Mouse (Mus musculus): Measurements from ENCODE around the gene Senp7.
"Not testable (repeated sequence)": the region's sequence is repeated elsewhere in the genome, so short reads cannot be mapped to it uniquely, and the experiment has no call there.

Gene Senp7

GRCm38 (mm10) chr16:56048038-56048437 lies at the start of gene Senp7:
TSS of gene Senp7 (plus strand) at chr16:56048338.
- DNase-seq (ENCODE audit: low spot score in 2 of 2): not testable (repeated sequence)

DNA sequence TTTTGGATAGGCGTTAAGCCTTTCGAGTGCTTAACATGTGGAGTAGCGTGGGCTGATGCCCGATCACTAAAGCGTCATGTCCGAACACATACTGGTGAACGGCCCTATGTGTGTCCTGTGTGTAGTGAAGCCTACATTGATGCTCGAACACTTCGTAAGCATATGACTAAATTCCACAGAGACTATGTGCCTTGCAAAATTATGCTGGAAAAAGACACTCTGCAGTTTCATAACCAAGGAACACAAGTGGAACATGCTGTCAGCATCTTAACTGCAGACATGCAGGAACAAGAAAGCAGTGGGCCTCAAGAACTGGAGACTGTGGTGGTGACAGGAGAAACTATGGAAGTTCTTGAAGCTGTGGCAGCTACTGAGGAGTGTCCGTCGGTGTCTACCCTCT lies 41.3 kb upstream of the Senp7 start:
- no peak for DNase-seq (ENCODE audit: low spot score in 2 of 2)

DNA sequence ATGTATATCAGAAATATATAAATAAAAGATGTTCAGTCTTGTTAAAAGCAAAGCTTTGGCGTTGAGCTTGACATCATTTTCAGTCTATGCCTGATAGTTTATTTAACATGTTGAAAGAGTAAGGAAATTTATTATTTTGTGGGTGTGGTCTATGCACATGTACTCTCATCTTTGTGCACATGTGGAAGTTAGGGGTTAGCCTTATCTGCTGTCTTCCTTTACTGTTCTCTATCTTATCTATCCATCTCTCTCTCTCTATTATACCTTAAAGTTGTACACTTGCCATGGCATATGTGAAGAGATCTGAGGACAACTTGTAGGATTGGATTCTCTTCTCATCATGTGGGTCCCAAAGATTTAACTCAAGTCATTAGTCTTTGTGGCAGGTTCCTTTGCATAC lies 39.3 kb upstream of the Senp7 start:
- DNase-seq (ENCODE audit: low spot score in 2 of 2): no peak

- no peak for DNase-seq (ENCODE audit: low spot score in 2 of 2)
These were observed 35.1 kb upstream of the Senp7 start for GRCm38 (mm10) chr16:56012789-56013743.

DNA sequence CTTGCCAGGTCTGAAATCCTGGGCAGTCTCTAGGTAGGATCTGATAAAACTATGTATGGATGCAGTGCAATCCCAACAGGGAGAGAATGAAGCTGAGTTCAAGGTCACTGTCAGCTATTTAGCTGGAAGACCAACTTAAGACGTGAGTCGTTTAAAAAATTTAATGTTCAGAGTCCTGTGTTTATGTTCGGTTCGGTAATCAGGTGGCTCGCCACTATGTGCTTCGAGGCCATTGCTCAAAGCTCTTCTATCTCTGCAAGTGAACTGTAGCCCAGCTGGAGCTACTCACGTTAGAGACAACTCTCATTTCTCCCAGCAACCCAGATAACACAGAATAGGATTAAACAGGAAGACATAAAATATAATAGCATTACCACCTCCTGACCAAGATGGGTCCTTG lies 34.1 kb upstream of the Senp7 start:
- no peak for DNase-seq (ENCODE audit: low spot score in 2 of 2)

- no peak for DNase-seq (ENCODE audit: low spot score in 2 of 2)
These were observed 28.5 kb upstream of the Senp7 start for GRCm38 (mm10) chr16:56019660-56020059.

DNA sequence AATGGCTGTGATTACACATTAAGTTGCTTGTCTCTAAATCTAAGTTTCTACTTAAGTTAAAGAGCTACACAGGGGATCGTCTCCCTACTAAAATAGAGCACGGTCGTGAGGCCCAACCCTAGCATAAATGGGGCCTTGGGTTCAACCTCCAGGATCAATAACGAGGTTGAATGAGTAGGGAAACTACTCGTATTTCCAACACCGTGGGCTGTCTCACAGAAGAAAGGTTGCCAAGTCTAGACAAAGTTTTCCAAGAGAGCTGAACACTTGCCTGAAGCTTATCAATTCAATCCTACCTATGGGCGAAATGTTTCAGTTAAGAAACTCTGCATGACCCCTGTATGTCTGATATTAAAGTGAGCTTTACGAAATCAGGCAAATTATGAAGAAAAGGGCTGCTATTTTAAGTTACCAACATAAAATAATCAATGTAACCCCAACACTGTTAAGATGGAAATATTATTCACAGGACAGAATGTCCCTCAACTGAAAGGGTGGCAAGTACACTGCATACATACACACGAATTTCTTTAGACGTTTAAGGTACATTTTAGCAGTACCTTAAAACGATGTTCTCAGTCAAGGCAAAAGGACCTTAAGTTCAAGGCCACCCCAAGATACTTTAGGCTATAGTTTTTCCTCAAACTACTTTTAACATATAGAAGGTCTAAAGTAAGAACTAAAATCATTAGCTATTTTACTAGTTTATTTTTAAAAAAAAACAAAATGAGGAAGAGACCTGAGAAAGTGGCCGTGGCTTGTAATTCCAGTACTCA lies 20.1 kb upstream of the Senp7 start:
- DNase-seq (ENCODE audit: low spot score in 2 of 2): no peak

DNA sequence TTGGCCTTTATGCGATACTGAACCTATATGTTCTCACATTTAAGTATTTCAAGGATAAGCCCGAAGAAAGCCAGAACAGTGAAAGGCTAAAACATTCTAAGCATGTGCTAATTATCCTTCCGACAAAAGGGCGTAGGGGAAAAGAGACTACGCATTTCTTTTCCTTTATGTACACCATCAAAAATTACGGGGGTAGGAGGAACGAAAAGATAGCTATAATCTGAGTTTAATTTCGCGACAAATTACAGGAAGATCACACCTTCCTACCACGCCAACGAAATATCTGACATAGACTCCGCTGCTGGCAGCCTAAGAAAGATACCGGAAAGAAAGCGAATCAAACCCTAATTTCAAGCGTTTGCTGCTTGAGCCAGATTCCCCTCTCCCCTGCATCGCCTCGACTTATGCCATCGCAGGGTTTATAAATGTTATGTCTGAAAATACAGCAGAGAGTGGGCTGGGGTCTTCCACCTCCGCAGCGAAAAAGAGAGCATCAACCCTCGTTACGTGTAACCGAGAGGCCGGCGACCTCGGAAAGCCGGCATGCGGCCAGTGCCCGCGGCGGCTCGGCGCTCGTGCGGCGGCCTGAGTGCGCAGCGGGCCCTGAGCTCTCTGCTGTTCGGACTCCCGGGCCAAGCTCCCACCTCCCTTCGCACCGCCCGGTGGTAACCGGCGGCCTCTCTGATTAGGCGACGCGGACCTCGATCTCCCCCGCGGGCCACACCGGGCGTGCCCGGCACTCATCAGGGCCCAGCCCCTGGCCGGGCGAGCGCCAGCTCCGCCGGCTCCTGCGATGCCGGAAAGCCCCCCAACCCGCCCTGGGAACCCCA lies 19.2 kb upstream of the Senp7 start:
- DNase-seq (ENCODE audit: low spot score in 2 of 2): no peak

DNA sequence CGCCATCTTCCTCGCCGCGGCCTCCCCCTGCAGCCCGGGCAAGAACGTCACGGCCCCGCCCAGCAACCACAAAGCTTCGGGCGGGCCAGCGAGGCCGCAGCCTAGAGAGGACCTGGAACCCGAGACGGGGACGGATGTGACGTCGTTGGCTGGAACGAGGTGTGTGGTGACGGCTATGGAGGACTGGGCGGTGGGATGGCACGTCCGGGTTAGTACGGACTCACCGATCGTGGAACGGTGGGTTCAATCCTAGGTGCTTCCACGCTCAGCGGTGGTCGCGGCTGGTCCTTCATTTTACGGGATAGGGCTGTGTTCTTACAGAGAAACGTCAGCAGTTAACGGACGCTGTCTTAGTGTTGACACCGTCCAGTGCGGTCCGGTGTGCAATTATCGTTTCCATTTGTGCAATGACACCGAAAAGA lies 18.5 kb upstream of the Senp7 start, which contains the start of gene Pcnp:
Gene Pcnp, minus strand, starts transcription at position 79 of the 422 bp plus-strand sequence.
- peak; percentile 99 for DNase-seq (ENCODE audit: low spot score in 2 of 2)

DNA sequence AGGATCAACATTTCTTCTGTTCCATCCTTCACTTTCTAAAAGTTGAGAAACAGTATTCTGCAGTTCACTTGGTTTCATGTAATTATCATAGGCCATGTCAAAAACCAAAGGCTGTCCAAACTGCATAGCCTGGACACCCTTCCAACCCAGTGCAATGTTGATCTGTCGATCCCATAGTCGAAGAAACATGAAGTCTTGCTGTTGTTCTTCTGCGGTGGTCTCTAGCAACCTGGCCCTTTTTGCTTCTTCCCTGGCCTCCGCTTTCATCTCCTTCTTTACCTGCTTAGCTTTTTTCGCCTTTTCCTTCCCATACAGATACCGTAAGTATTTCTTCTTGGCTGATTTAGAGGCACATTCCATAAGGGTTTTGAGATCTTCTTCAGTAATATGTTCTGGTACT lies 13.6 kb upstream of the Senp7 start:
- no peak for DNase-seq (ENCODE audit: low spot score in 2 of 2)

DNA sequence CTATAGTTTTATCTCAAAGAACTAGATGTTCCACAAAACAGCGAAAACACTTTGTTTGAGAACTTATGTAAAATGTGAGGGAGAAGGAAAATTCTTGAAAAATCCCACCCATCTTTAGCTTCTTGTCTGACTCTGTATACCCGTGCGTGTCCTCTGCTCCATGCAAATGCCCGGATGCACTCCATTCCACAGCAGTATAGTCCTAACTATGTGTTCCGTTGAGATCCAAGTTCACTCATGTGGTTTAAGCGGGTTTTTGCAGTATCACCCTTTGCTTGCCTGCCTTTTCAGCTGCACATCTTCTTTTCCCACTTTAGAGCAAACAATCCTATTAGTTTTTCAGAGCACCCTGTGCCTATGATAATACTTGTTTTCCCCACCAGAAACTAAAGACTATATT lies 11.6 kb upstream of the Senp7 start:
- no peak for DNase-seq (ENCODE audit: low spot score in 2 of 2)

DNA sequence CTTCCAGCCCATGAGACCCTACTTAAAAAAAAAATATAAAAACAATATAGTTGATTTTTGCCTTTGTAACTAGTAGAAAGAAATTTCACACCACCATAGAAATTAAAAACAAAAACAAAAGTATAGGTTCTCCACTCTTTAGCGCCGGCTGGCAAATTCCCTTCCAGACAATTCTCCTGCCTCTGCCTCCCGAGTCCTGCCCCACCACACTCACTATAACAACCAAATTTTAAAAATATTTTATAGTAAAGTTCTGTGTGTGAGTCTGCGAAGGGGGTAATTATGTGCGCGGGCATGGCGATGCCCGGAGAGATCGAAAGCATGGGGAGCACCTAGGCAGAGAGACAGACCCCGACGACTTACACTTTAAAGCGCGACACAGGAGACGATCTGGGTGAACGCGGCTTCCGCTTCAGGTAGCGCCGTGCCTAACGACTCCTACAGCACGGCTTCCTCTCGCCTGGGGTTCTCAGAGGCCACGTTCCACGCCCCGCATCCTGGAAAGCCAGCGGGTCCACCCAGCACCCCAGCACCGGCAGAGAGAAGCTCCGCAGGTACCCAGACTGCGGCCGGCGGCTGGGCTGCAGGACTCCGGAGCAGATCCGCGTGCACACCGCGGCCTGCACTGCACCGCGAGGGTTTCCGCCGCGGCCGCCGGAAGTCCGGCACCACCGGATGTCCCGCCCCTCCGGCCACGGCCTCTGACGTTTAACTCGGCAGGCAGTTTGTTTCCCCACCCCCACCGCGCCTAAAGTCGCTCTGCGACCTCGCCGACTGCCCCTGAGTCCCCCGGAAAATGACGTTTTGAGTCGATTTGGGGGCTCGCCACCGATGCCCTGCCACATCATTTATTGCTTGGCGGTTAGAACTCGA lies 10.8 kb upstream of the Senp7 start, which contains the start of gene Trmt10c:
Gene Trmt10c, minus strand, starts transcription at position 682 of the 873 bp plus-strand sequence.
- DNase-seq (ENCODE audit: low spot score in 2 of 2): peak; percentile 95 to 96

- no peak for DNase-seq (ENCODE audit: low spot score in 2 of 2)
These were observed 10.0 kb upstream of the Senp7 start for GRCm38 (mm10) chr16:56038090-56038489.

DNA sequence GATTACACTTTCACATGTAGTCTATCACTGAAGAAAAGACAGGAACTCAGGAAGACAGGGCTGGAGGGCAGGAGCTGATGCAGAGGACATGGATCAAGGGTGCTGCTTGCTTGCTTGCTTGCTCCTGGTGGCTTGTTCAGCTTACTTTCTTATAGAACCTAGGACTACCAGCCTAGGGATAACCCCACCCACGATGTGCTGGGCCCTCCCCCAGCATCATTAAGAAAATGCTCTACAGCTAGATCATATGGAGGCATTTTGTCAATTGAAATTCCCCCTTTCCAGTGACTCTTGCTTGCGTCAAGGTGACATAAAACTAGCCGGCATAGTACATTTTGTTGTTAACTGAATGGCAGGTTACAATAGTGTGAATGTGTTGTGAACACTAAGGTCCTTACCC lies 7.8 kb downstream of the Senp7 start:
- no peak for DNase-seq (ENCODE audit: low spot score in 2 of 2)

DNA sequence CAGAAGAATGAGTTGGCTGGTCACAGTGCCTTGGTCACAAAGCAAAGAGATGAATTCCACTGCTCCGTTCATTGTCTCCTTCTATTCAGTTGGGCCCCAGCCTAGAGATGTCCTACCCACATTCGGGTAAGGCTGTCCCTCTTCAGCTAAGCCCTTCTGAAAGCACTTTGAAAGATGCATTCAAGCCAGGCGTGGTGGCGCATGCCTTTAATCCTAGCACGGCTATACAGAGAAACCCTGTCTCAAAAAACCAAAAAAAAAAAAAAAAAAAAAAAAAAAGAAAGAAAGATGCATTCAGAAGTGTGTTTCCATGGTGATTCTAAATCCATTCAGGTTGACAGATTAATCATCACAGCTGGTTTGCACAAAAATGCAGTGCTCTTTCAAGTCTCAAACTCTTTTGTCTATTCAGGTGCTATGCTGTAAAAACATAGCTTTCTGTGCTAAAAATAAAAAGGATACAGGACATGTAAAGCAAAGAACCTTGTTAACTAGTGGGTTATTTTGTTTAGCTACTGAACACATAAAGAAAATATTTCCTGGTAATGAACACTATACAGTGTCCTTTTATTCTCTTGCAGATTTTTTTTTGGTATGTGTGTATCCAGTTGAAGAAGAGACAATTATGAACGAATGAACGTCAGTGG lies 8.9 kb downstream of the Senp7 start:
- DNase-seq (ENCODE audit: low spot score in 2 of 2): peak in 1 of 2 experiments; percentile 35

DNA sequence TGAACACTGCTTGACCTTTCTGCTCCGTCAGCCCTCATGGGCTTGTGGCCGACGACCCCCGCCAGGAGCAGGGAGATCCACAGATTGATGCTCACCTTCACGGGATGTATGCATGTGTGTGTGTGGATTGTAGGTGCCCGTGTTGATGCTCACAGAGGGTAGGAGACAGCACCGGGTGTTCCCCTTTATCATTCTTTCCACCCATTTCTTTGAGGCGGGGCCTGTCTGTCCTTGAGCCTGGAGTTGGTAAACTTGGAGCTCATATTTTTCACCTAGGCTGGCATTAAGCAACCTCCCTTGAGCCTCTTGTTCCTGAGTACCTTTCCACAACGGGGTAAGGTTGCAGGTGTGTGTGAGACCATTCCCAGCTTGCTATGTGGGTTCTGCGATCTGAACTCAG lies 10.0 kb downstream of the Senp7 start:
- DNase-seq (ENCODE audit: low spot score in 2 of 2): no peak

DNA sequence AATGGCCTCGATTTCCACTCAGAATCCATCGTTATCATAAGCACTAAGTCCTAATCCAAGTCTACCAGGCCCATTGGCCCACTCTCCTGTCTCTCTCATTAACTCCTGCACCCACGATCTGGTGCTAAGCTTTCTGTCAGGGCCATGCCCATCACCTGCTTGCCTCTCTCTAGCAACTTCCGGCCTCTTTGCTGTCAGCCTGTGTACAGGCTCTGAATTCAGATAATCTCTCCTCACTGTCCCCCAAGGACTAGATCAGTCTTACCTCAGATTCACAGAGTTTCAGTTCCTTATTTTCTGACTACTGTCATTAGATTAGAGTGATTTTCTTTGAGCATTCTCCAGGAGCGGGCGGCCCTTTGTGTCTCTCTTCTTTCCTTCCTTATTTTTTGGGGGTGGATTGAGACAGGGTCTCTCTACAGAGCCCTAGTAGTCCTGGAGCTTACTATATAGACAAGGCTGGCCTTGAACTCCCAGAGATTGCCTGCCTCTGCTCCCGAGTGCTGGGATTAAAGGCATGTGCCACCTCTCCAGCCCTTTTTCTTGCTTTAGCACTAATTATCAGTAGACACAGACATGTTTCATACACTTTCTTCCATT lies 14.0 kb downstream of the Senp7 start:
- no peak for DNase-seq (ENCODE audit: low spot score in 2 of 2)

GRCm38 (mm10) chr16:56062981-56063380 lies 14.8 kb downstream of the Senp7 start:
- no peak for DNase-seq (ENCODE audit: low spot score in 2 of 2)

DNA sequence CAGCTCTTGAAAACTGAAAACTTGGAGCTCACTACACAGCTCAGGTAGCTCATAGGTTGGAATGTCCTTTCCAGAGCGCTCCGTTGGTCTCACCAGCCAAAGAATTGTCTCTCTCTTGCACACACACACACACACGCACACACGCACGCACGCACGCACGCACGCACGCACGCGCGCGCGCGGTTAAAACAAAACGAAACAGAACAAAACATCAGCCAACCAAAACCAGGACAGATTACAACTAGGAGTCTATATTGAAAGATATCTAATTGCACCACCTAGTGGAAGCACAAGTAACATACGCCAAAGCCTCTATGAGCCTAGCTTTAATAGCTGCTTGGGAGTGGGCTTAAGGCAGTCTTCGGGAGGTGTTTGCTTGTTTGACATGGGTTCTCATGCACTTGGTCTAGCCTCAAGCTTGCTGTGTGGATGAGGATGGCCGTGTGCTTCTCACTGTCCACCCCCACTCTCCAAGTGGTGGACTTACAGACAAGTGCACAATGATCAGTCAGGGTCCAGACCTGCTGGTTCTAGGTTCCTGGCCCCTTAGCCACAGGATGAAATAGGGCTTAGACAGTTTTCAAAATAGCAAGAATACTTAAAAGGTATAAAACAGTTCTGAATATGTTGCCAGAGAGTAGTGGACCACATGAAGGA lies 16.3 kb downstream of the Senp7 start:
- peak; percentile 77 to 83 for DNase-seq (ENCODE audit: low spot score in 2 of 2)
